Mouse (Mus musculus) heart, postnatal 0 days (tissue): ENCODE measurements around the gene Nmnat1.

Experiments
- CTCF ChIP-seq: IDR thresholded peaks from 2 replicates; pipeline ENCODE4 v1.5.1; 2016; ENCODE audit warnings: antibody characterized with exemption, control low read depth, low read depth
- EP300 ChIP-seq: IDR thresholded peaks from 2 replicates; pipeline ENCODE4 v1.6.1; 2016; ENCODE audit warnings: antibody characterized with exemption, low read depth

DNA sequence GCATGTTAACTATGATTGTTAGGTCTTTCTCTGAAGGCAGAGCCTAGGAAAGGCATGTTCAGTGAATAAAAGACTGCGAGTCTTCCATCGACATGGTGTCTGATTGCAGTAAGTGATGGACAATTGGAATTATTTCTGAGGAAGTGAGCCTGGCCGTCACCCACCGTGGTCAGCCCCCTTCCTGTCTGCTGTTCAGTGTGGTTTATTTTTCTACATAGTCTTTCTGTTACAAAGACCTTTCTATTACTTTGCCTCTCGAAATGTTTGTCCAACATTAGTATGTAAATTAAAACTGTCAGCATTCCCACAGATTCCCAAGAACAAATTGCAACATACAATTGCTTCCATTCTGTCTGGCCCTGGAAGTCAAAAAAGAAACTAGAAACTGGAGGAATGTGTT is 14.8 kb upstream of the Nmnat1 start:
- TF ChIP-seq CTCF = no peak
- TF ChIP-seq EP300 = no peak
